Mouse (Mus musculus) kidney, embryonic 16.5 days (tissue): Measurements from ENCODE around the gene Ticrr. TPM values are rescaled to one million over a fixed set of nuclear protein-coding genes. Genes with fewer than 3 reads are reported as not detected.
A peak's percentile ranks its signal among the peaks of the same experiment; 100 is the strongest.

Experiments
- ATAC-seq: fragments of 200-750 bp; cut with Nextera tagmentation; 2 replicates; pipeline ENCODE4 v1.8.0; 2017; ENCODE audit warnings: moderate TSS enrichment; ENCODE audit not compliant: low FRiP score, low TSS enrichment
- H3K27ac ChIP-seq: fragments of 300-500 bp; sonication (generic); 2 replicates; pipeline ENCODE4 v1.5.1; 2014; ENCODE audit warnings: low read length
- H3K27me3 ChIP-seq: fragments of 300-500 bp; sonication (generic); 2 replicates; pipeline ENCODE4 v1.6.1; 2014; ENCODE audit warnings: low read length, control low read depth, mixed read lengths; ENCODE audit not compliant: insufficient read depth
- H3K36me3 ChIP-seq: fragments of 300-500 bp; sonication (generic); 2 replicates; pipeline ENCODE4 v1.6.1; 2014; ENCODE audit warnings: low read length, control low read depth, mixed read lengths; ENCODE audit not compliant: insufficient read depth
- H3K4me1 ChIP-seq: fragments of 300-500 bp; sonication (generic); 2 replicates; pipeline ENCODE4 v1.6.1; 2014; ENCODE audit warnings: low read length, control low read depth, mixed read lengths; ENCODE audit not compliant: insufficient read depth
- H3K4me2 ChIP-seq: fragments of 300-500 bp; sonication (generic); replicated peaks from 2 replicates; pipeline ENCODE4 v1.6.1; 2014; ENCODE audit warnings: low read depth, low read length
- H3K4me3 ChIP-seq: fragments of 300-500 bp; sonication (generic); 2 replicates; pipeline ENCODE4 v1.5.1; 2014; ENCODE audit warnings: mild to moderate bottlenecking, low read length
- H3K9ac ChIP-seq: fragments of 300-500 bp; sonication (generic); replicated peaks from 2 replicates; pipeline ENCODE4 v1.6.1; 2014; ENCODE audit warnings: low read length
- H3K9me3 ChIP-seq: fragments of 300-500 bp; sonication (generic); 2 replicates; pipeline ENCODE4 v1.6.1; 2016; ENCODE audit warnings: low read length, control low read depth
- WGBS: fragments of 180-500 bp; shearing (Covaris S2); extraction: QIAGEN DNeasy Blood & Tissue Kit; methylation state at CpG from one replicate; pipeline ENCODE4 v1.1.7; 2014; 5-methylcytosine and 5-hydroxymethylcytosine counted together
- polyA plus RNA-seq: library from polyadenylated mRNA; unstranded; fragments of >200 nt; fragmentation: Nextera tagmentation; extraction: Ambion mirVana; gene quantifications from 2 replicates; pipeline ENCODE4 v1.2.1, GENCODE M21; 2015

Ticrr gene
- polyA plus RNA-seq = 8.8 and 9.7 TPM in 2 replicates

GRCm38 (mm10) chr7:79659578-79660290 is at the start of gene Ticrr:
Gene Ticrr (plus strand): TSS chr7:79660196.
- H3K4me1 ChIP-seq = peaks cover 30% of the 10 kb centered on the region
- peak; percentile 99 for ATAC-seq
- under 1% methylated on average over 39 of the region's 39 CpGs for WGBS
- H3K27ac ChIP-seq = peak within 1 kb of the TSS; percentile 43; the same call in 1 of the 2 replicates
- peak within 1 kb of the TSS; percentile 92 for H3K4me3 ChIP-seq
- peak within 1 kb of the TSS; percentile 85 for H3K9ac ChIP-seq
- peak within 1 kb of the TSS; percentile 86 for H3K4me2 ChIP-seq
- 0 out of 2 replicates have a peak, but pooled peaks cover 2% of the 10 kb centered on the region for H3K36me3 ChIP-seq
- no peaks in the 10 kb centered on the region for H3K9me3 ChIP-seq
- H3K27me3 ChIP-seq = no peaks in the 10 kb centered on the region

DNA sequence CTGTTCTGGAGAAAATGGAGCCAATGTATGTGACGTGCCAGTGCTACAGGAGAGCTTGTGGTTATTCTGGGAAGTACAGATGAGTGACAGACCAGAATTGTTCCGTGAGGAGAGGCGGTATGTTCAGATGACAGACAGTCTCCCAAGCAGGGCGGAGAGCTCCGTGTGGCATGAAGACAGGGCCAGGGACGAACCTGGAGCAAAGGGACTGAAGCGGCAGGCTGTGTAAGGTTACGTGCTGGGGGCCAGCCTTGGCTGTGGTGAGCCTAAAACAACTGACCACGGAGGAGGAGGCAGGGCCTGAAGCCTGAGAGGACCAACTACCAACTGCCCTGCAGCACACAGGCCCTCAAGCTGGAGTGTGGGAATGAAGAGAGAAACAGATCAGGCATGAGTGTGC is 48.1 kb upstream of the Ticrr start:
- Histone ChIP-seq H3K9me3 (no peaks in the 10 kb centered on the region), H3K4me3 (no peak overlapping the region), H3K4me2 (no peak overlapping the region), H3K27ac (no peak overlapping the region), H3K4me1 (peaks cover 9% of the 10 kb centered on the region), H3K9ac (no peak overlapping the region), H3K27me3 (peaks cover 28% of the 10 kb centered on the region), H3K36me3 (no peaks in the 10 kb centered on the region)
- ATAC-seq = no peak
- WGBS = 74% methylated on average over 9 of the region's 9 CpGs

- Histone ChIP-seq H3K4me1 (peaks cover under 1% of the 10 kb centered on the region), H3K36me3 (no peaks in the 10 kb centered on the region), H3K9ac (no peak overlapping the region), H3K27ac (no peak overlapping the region), H3K9me3 (no peaks in the 10 kb centered on the region), H3K4me3 (no peak overlapping the region), H3K27me3 (peaks cover 30% of the 10 kb centered on the region), H3K4me2 (no peak overlapping the region; the same call in 1 of the 2 replicates)
- ATAC-seq = peak; percentile 58; the same call in 1 of the 2 replicates
- 9% methylated on average over 6 of the region's 6 CpGs for WGBS
Measured at GRCm38 (mm10) chr7:79612783-79613182, 47.2 kb upstream of the Ticrr start.

GRCm38 (mm10) chr7:79613314-79613713 is 46.7 kb upstream of the Ticrr start:
- Histone ChIP-seq H3K27me3 (peaks cover 30% of the 10 kb centered on the region), H3K9ac (no peak overlapping the region), H3K4me1 (no peaks in the 10 kb centered on the region), H3K4me2 (no peak overlapping the region; the same call in 1 of the 2 replicates), H3K27ac (no peak overlapping the region), H3K4me3 (no peak overlapping the region), H3K9me3 (no peaks in the 10 kb centered on the region), H3K36me3 (no peaks in the 10 kb centered on the region)
- 55% methylated on average over 11 of the region's 11 CpGs for WGBS
- no peak for ATAC-seq

DNA sequence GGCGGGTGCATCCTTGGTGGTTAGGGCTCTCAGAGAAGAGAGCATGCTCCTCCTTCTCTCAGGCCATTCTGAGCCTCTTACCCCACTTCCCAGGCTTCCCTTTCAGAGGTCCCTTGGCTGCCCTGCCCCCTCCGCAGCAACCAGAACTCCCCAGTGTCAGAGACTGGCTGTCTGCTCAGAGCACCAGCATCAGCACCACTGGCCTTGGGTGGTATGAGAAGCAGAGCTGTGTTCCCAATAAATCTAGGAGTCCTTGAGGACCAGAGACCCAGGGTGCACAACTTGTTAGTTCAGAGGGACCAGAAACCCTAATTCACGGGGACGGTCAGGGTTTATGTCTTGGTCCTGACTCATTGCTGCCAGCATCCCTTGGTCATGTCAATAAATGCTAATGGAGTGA is 45.0 kb upstream of the Ticrr start:
- H3K9ac ChIP-seq = no peak overlapping the region
- no peaks in the 10 kb centered on the region for H3K4me1 ChIP-seq
- 60% methylated on average over 4 of the region's 4 CpGs for WGBS
- no peak for ATAC-seq
- H3K4me2 ChIP-seq = peak overlapping the region; percentile 28; the same call in 1 of the 2 replicates
- H3K9me3 ChIP-seq = no peaks in the 10 kb centered on the region
- no peaks in the 10 kb centered on the region for H3K36me3 ChIP-seq
- H3K27me3 ChIP-seq = peaks cover 29% of the 10 kb centered on the region
- H3K4me3 ChIP-seq = no peak overlapping the region
- H3K27ac ChIP-seq = no peak overlapping the region

DNA sequence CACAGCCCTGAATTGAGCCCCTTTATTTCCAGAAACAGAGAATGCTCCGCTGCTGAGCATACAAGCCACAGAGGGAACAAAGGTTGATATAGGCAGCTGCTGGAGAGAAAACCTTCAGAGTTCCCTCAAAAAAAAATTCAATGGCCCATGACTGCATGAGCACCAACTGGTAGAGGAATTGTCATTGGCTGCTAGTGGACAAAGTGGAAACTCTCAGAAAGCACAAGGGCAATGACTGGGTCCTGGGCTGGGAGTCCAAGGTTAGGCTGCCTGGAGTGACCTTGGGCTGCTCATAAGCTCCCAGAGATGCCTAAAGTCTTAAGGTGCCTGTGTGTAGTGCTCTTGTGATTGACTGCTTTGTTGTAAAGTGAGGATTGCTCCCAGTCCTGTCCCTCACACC is 44.1 kb upstream of the Ticrr start:
- Histone ChIP-seq H3K27me3 (peaks cover 26% of the 10 kb centered on the region), H3K27ac (no peak overlapping the region), H3K4me1 (no peaks in the 10 kb centered on the region), H3K4me3 (peak overlapping the region; percentile 37), H3K36me3 (no peaks in the 10 kb centered on the region), H3K4me2 (peak overlapping the region; percentile 43; the same call in 1 of the 2 replicates), H3K9ac (no peak overlapping the region; the same call in 1 of the 2 replicates), H3K9me3 (no peaks in the 10 kb centered on the region)
- no peak for ATAC-seq
- 57% methylated on average over 1 of the region's 1 CpGs for WGBS

- H3K27ac ChIP-seq = no peak within 1 kb of the TSS
Measured at GRCm38 (mm10) chr7:79617418-79617817, 42.6 kb upstream of the Ticrr start, which contains the start of gene Rhcg. Gene Rhcg (minus strand): TSS chr7:79617657.

GRCm38 (mm10) chr7:79619493-79619892 is 40.5 kb upstream of the Ticrr start:
- Histone ChIP-seq H3K4me3 (no peak overlapping the region), H3K9ac (no peak overlapping the region), H3K36me3 (no peaks in the 10 kb centered on the region), H3K27me3 (peaks cover 26% of the 10 kb centered on the region), H3K9me3 (no peaks in the 10 kb centered on the region), H3K27ac (no peak overlapping the region), H3K4me2 (no peak overlapping the region), H3K4me1 (no peaks in the 10 kb centered on the region)
- no peak for ATAC-seq
- 62% methylated on average over 4 of the region's 4 CpGs for WGBS

More at GRCm38 (mm10) chr7:79617418-79617817, 42.6 kb upstream of the Ticrr start, which contains the start of gene Rhcg:
- peak within 1 kb of the TSS; percentile 43 for H3K4me2 ChIP-seq
- peak within 1 kb of the TSS; percentile 37 for H3K4me3 ChIP-seq
- WGBS = 6% methylated on average over 33 of the region's 33 CpGs
- peaks cover 26% of the 10 kb centered on the region for H3K27me3 ChIP-seq
- H3K9me3 ChIP-seq = no peaks in the 10 kb centered on the region
- peak; percentile 37; the same call in 1 of the 2 replicates for ATAC-seq
- H3K36me3 ChIP-seq = no peaks in the 10 kb centered on the region
- no peak within 1 kb of the TSS; the same call in 1 of the 2 replicates for H3K9ac ChIP-seq
- H3K4me1 ChIP-seq = no peaks in the 10 kb centered on the region

DNA sequence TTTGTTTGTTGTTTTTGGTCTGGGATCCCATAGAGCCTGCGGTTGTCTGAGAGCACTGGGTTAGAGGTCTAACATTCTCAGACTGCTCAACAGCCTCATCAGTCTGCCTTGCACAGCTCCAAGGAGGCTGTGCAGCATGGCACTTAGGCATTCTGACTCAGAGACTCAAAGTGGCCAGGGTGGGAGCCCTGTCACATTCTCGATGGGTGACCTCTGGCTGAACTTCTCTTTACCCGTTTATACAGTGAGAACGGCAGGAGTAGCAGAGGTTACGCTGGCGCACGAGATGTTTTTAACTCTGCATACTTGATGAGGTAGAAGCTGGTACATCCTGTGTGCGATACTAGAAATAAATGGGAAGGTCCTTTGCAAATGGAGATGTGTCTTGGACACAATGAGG is 36.9 kb upstream of the Ticrr start:
- Histone ChIP-seq H3K9ac (no peak overlapping the region), H3K4me2 (no peak overlapping the region), H3K36me3 (no peaks in the 10 kb centered on the region), H3K27me3 (peaks cover 5% of the 10 kb centered on the region; the same call in 1 of the 2 replicates), H3K9me3 (no peaks in the 10 kb centered on the region), H3K4me3 (no peak overlapping the region), H3K4me1 (peaks cover 3% of the 10 kb centered on the region; the same call in 1 of the 2 replicates), H3K27ac (no peak overlapping the region)
- ATAC-seq = no peak
- WGBS = 50% methylated on average over 8 of the region's 8 CpGs

GRCm38 (mm10) chr7:79626170-79626569 is 33.8 kb upstream of the Ticrr start:
- H3K27me3 ChIP-seq = no peaks in the 10 kb centered on the region
- no peak overlapping the region for H3K4me3 ChIP-seq
- H3K4me2 ChIP-seq = no peak overlapping the region
- peaks cover 3% of the 10 kb centered on the region; the same call in 1 of the 2 replicates for H3K4me1 ChIP-seq
- no peaks in the 10 kb centered on the region for H3K36me3 ChIP-seq
- ATAC-seq = no peak
- no peak overlapping the region for H3K27ac ChIP-seq
- WGBS = 86% methylated on average over 5 of the region's 5 CpGs
- no peaks in the 10 kb centered on the region for H3K9me3 ChIP-seq
- H3K9ac ChIP-seq = no peak overlapping the region
